Mouse (Mus musculus): ENCODE measurements around the gene 1700024G13Rik. TPM values are rescaled to one million over a fixed set of nuclear protein-coding genes. Genes with fewer than 3 reads are reported as not detected.
"Not testable (repeated sequence)": the region's sequence is repeated elsewhere in the genome, so short reads cannot be mapped to it uniquely, and the experiment has no call there.

1700024G13Rik gene
- not detected in 2 replicates for polyA plus RNA-seq (2015; fragmentation: Nextera tagmentation; extraction: Ambion mirVana)

GRCm38 (mm10) chr14:32388196-32388595 is at the start of gene 1700024G13Rik:
TSS of gene 1700024G13Rik (minus strand) at chr14:32388391.
- H3K4me2 ChIP-seq, result no peak within 1 kb of the TSS
- no peaks in the 10 kb centered on the region for H3K9me3 ChIP-seq (replicated peaks)
- H3K27me3 ChIP-seq, result no peaks in the 10 kb centered on the region
- no peaks in the 10 kb centered on the region for H3K4me1 ChIP-seq (replicated peaks)
- ATAC-seq (ENCODE audit: insufficient read depth), result no peak
- no peak within 1 kb of the TSS for H3K4me3 ChIP-seq (replicated peaks)
- no peak within 1 kb of the TSS for H3K9ac ChIP-seq
- no peaks in the 10 kb centered on the region for H3K36me3 ChIP-seq (replicated peaks)
- no peak within 1 kb of the TSS for H3K27ac ChIP-seq (replicated peaks)
- whole genome bisulfite sequencing (ENCODE audit: insufficient replicate concordance), result 2% methylated on average over 13 of the region's 13 CpGs

DNA sequence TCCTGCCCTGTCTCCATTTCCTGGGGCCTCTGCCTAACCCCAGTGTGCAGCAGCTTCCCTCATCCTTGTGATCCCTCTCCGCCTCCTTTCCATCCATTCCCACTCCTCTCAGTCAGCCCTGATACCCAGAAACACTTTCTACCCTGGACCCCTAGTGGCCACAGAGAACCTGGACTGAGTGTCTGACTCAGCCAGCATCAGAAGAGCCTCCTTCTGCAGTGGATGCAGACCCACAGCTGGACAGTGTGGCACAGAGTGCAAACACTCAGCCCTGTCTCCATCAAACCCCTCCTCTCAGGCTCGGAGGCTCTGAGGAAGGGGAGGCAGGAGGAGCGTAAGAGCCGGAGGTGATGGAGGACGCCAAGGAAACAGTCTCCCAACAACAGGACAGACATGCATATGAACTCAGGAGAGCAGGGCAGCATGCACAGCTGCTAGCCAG is 49.2 kb upstream of the 1700024G13Rik start:
- ATAC-seq (ENCODE audit: insufficient read depth), result no peak
- 52% methylated on average over 5 of the region's 5 CpGs for WGBS (ENCODE audit: insufficient replicate concordance)
- Histone ChIP-seq H3K4me2 (no peak overlapping the region), H3K9me3 (replicated peaks) (no peaks in the 10 kb centered on the region), H3K9ac (no peak overlapping the region), H3K27me3 (no peaks in the 10 kb centered on the region), H3K4me3 (replicated peaks) (no peak overlapping the region), H3K4me1 (replicated peaks) (no peaks in the 10 kb centered on the region), H3K36me3 (replicated peaks) (no peaks in the 10 kb centered on the region), H3K27ac (replicated peaks) (no peak overlapping the region)

DNA sequence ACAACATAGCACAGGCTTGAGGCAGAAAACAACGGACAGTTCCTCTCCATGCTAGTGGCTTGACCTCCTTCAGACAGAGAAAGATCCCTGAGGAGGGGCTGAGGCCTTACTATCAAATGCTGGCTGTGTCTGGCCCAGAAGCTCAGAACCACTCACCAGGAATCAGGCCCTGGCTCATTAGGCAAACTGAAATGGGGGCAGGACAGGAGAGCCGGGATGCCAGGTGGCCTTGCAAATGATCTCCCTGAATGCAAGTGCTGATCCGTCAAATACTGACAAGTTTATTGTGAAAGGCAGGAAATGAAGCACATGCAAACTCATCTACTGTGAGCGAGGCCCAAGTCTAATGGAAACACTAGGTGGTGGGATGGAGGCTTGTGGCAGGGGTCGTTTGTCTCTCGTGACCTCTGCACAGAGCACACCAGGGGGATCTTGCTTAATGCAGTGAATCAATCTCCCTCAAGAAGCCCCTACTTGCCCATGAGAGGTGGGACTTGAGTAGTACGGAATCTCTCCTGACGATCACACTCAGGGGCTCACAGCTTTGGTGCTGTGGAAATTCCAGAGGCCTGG is 40.9 kb upstream of the 1700024G13Rik start:
- Histone ChIP-seq H3K27me3 (no peaks in the 10 kb centered on the region), H3K9ac (no peak overlapping the region), H3K9me3 (replicated peaks) (no peaks in the 10 kb centered on the region), H3K36me3 (replicated peaks) (no peaks in the 10 kb centered on the region), H3K27ac (replicated peaks) (no peak overlapping the region), H3K4me3 (replicated peaks) (no peak overlapping the region), H3K4me1 (replicated peaks) (no peaks in the 10 kb centered on the region), H3K4me2 (no peak overlapping the region)
- 37% methylated on average over 8 of the region's 8 CpGs for WGBS (ENCODE audit: insufficient replicate concordance)
- no peak for ATAC-seq (ENCODE audit: insufficient read depth)

DNA sequence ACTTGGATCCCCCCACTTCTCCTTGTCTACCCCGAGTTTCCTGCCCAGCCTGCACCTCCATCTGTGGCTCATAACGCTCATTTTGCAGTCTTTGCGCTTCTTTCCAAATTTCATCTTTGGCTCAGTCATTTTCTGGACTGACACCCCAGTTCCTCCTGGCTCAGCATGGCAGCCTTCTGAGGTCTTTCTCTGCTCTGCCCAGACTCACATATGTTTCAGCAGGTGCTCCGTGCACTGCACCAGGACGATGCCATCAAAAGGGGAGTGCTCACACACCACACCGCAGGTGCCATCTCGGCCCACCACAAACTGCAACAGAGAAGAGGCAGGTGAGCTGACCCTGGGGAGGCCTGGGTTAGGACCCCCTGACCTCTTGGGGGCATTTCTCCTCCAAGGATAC is 35.8 kb upstream of the 1700024G13Rik start:
- H3K4me2 ChIP-seq, result no peak overlapping the region
- 66% methylated on average over 7 of the region's 7 CpGs for WGBS (ENCODE audit: insufficient replicate concordance)
- H3K4me3 ChIP-seq (replicated peaks), result no peak overlapping the region
- H3K27ac ChIP-seq (replicated peaks), result no peak overlapping the region
- ATAC-seq (ENCODE audit: insufficient read depth), result no peak
- no peaks in the 10 kb centered on the region for H3K27me3 ChIP-seq
- no peaks in the 10 kb centered on the region for H3K36me3 ChIP-seq (replicated peaks)
- H3K9me3 ChIP-seq (replicated peaks), result no peaks in the 10 kb centered on the region
- H3K4me1 ChIP-seq (replicated peaks), result no peaks in the 10 kb centered on the region
- no peak overlapping the region for H3K9ac ChIP-seq

- no peaks in the 10 kb centered on the region for H3K27me3 ChIP-seq
- no peak overlapping the region for H3K4me2 ChIP-seq
- no peak overlapping the region for H3K27ac ChIP-seq (replicated peaks)
- H3K9ac ChIP-seq, result no peak overlapping the region
- no peaks in the 10 kb centered on the region for H3K4me1 ChIP-seq (replicated peaks)
- 77% methylated on average over 11 of the region's 11 CpGs for WGBS (ENCODE audit: insufficient replicate concordance)
- no peaks in the 10 kb centered on the region for H3K36me3 ChIP-seq (replicated peaks)
- ATAC-seq (ENCODE audit: insufficient read depth), result no peak
- no peaks in the 10 kb centered on the region for H3K9me3 ChIP-seq (replicated peaks)
- no peak overlapping the region for H3K4me3 ChIP-seq (replicated peaks)
Measured at GRCm38 (mm10) chr14:32418747-32419146, 30.6 kb upstream of the 1700024G13Rik start.

DNA sequence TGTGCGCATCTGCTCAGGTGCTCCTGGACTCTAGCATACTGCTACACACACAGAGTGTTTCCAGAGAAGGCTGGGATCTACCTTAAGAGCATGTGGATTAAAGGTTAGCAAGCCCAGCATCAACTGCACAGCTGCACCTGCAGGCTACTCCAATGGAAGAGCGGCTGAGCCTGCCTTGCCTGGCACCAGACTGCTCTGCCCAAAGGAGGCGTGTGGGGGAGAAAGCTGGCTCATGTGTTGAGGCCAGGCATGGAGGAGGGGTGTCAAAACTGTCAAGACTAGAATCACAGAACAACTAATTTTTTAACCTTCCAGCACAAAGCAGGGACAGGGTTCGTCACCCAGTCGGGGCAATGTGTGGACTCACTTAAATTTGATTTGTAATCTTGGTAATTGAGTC is 23.9 kb upstream of the 1700024G13Rik start:
- Histone ChIP-seq H3K4me2 (no peak overlapping the region), H3K4me1 (replicated peaks) (no peaks in the 10 kb centered on the region), H3K9ac (no peak overlapping the region), H3K4me3 (replicated peaks) (no peak overlapping the region), H3K27ac (replicated peaks) (no peak overlapping the region), H3K27me3 (no peaks in the 10 kb centered on the region), H3K9me3 (replicated peaks) (no peaks in the 10 kb centered on the region), H3K36me3 (replicated peaks) (no peaks in the 10 kb centered on the region)
- no peak for ATAC-seq (ENCODE audit: insufficient read depth)
- 71% methylated on average over 5 of the region's 5 CpGs for WGBS (ENCODE audit: insufficient replicate concordance)

GRCm38 (mm10) chr14:32410084-32410483 is 21.9 kb upstream of the 1700024G13Rik start:
- no peaks in the 10 kb centered on the region for H3K36me3 ChIP-seq (replicated peaks)
- no peaks in the 10 kb centered on the region for H3K9me3 ChIP-seq (replicated peaks)
- H3K4me1 ChIP-seq (replicated peaks), result no peaks in the 10 kb centered on the region
- no peak for ATAC-seq (ENCODE audit: insufficient read depth)
- WGBS (ENCODE audit: insufficient replicate concordance), result 73% methylated on average over 5 of the region's 5 CpGs
- no peak overlapping the region for H3K4me2 ChIP-seq
- H3K9ac ChIP-seq, result no peak overlapping the region
- no peak overlapping the region for H3K4me3 ChIP-seq (replicated peaks)
- H3K27ac ChIP-seq (replicated peaks), result no peak overlapping the region
- no peaks in the 10 kb centered on the region for H3K27me3 ChIP-seq

DNA sequence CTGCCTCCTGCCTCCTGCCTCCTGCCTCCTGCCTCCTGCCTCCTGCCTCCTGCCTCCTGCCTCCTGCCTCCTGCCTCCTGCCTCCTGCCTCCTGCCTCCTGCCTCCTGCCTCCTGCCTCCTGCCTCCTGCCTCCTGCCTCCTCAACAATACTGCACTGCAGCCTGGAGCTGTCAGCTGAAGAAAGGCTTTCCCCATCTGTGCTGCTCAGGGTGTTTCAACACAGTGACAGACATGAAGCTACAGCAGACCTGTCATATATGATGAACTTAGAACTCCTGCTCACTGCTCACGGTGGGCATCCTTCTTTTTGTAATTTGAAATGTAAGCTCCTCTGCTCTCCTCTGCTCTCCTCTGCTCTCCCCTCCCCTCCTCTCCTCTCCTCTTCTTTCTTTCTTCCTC is 17.2 kb upstream of the 1700024G13Rik start:
- H3K27ac ChIP-seq (replicated peaks); H3K27me3 ChIP-seq; H3K4me1 ChIP-seq (replicated peaks); H3K4me3 ChIP-seq (replicated peaks); H3K9ac ChIP-seq; H3K36me3 ChIP-seq (replicated peaks); H3K4me2 ChIP-seq; H3K9me3 ChIP-seq (replicated peaks); ATAC-seq (ENCODE audit: insufficient read depth): not testable (repeated sequence)
- 45% methylated on average over 1 of the region's 1 CpGs for WGBS (ENCODE audit: insufficient replicate concordance)

GRCm38 (mm10) chr14:32381619-32382018 is 6.6 kb downstream of the 1700024G13Rik start:
- ATAC-seq (ENCODE audit: insufficient read depth), result no peak

DNA sequence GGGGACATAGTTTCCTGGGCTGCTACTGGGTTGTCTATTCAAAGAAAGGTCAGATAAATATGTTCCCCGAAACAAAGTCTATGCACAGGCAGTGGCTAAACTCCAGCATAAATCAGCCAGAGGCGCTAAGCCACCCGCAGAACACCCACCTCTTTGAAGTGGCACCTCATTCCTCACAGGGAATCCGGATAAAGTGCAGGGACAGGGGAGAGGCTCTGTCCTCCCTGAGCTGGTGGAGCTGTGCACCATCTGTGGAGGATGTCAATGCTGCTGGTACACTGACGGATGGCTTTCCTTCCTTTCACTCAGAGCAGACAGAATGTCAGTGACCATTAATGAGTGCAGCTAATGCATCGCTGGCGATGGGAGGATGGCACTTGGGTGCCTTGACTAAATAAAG is 7.1 kb downstream of the 1700024G13Rik start:
- no peak for ATAC-seq (ENCODE audit: insufficient read depth)
- no peak overlapping the region for H3K9ac ChIP-seq
- WGBS (ENCODE audit: insufficient replicate concordance), result 25% methylated on average over 7 of the region's 7 CpGs
- no peaks in the 10 kb centered on the region for H3K9me3 ChIP-seq (replicated peaks)
- H3K4me2 ChIP-seq, result no peak overlapping the region
- H3K4me3 ChIP-seq (replicated peaks), result no peak overlapping the region
- H3K27me3 ChIP-seq, result peaks cover 36% of the 10 kb centered on the region
- H3K4me1 ChIP-seq (replicated peaks), result no peaks in the 10 kb centered on the region
- no peak overlapping the region for H3K27ac ChIP-seq (replicated peaks)
- no peaks in the 10 kb centered on the region for H3K36me3 ChIP-seq (replicated peaks)

More at GRCm38 (mm10) chr14:32381619-32382018, 6.6 kb downstream of the 1700024G13Rik start:
- Histone ChIP-seq H3K4me2 (no peak overlapping the region), H3K36me3 (replicated peaks) (no peaks in the 10 kb centered on the region), H3K9me3 (replicated peaks) (no peaks in the 10 kb centered on the region), H3K4me1 (replicated peaks) (no peaks in the 10 kb centered on the region), H3K9ac (no peak overlapping the region), H3K4me3 (replicated peaks) (no peak overlapping the region), H3K27ac (replicated peaks) (no peak overlapping the region), H3K27me3 (peaks cover 36% of the 10 kb centered on the region)
- WGBS (ENCODE audit: insufficient replicate concordance), result 35% methylated on average over 15 of the region's 15 CpGs

DNA sequence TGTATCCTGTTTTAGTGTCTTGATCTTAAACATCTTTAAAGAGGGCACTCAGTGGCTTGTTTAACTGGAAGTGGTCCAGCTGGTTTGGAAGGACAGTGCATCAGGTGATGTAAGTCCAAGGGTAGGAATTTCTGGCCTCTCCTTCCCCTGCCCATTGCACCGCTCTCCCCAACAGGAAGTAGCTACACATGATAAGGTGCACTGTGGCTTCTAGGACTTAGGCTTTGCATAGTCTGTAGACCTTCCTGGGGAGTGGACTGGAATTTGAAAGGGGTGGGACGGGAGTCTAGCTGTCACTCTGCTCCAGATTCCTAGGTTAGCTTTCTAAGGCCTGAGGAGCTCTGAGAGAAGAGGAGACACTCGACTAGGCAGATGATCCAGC is 8.1 kb downstream of the 1700024G13Rik start:
- H3K9me3 ChIP-seq (replicated peaks), result no peaks in the 10 kb centered on the region
- no peak overlapping the region for H3K4me2 ChIP-seq
- H3K9ac ChIP-seq, result no peak overlapping the region
- no peak overlapping the region for H3K27ac ChIP-seq (replicated peaks)
- peaks cover 36% of the 10 kb centered on the region for H3K27me3 ChIP-seq
- H3K4me1 ChIP-seq (replicated peaks), result no peaks in the 10 kb centered on the region
- no peak for ATAC-seq (ENCODE audit: insufficient read depth)
- WGBS (ENCODE audit: insufficient replicate concordance), result 18% methylated on average over 3 of the region's 3 CpGs
- H3K36me3 ChIP-seq (replicated peaks), result no peaks in the 10 kb centered on the region
- no peak overlapping the region for H3K4me3 ChIP-seq (replicated peaks)

Data from liver, embryonic 15.5 days (tissue).